Mouse (Mus musculus): Measurements from ENCODE around the gene Utp6. TPM values are rescaled to one million over a fixed set of nuclear protein-coding genes. Genes with fewer than 3 reads are reported as not detected.

Utp6 gene
- polyA plus RNA-seq, 1 experiment, result 2.7 TPM

GRCm38 (mm10) chr11:79902881-79903481 is 59.2 kb downstream of the Utp6 start:
- no peak for DNase-seq (ENCODE audit: low read depth in 1 of 2, low spot score in 2 of 2)
- Histone ChIP-seq H3K36me3 (ENCODE audit: control insufficient read depth, insufficient read depth, low read length) (no peaks in the 10 kb centered on the region), H3K4me1 (ENCODE audit: control insufficient read depth, insufficient read depth, insufficient read length) (no peaks in the 10 kb centered on the region), H3K4me3 (ENCODE audit: extremely low read depth, insufficient read depth, insufficient read length) (no peak overlapping the region), H3K27ac (ENCODE audit: insufficient read depth, low read length) (no peak overlapping the region), H3K27me3 (ENCODE audit: control insufficient read depth, insufficient read depth, low read length) (no peaks in the 10 kb centered on the region)
- WGBS, result 88% methylated on average over 6 of the region's 6 CpGs
- TF ChIP-seq POLR2A (IDR thresholded peaks at IDR 0.05; ENCODE audit: low read depth, low read length), result no peak
- no peak for TF ChIP-seq CTCF (IDR thresholded peaks at IDR 0.05; ENCODE audit: extremely low read depth, insufficient read depth, insufficient read length, insufficient replicate concordance)

- Histone ChIP-seq H3K4me1 (ENCODE audit: control insufficient read depth, insufficient read depth, insufficient read length) (no peaks in the 10 kb centered on the region), H3K27ac (ENCODE audit: insufficient read depth, low read length) (no peak overlapping the region), H3K36me3 (ENCODE audit: control insufficient read depth, insufficient read depth, low read length) (no peaks in the 10 kb centered on the region), H3K27me3 (ENCODE audit: control insufficient read depth, insufficient read depth, low read length) (no peaks in the 10 kb centered on the region), H3K4me3 (ENCODE audit: extremely low read depth, insufficient read depth, insufficient read length) (no peak overlapping the region)
- no peak for DNase-seq (ENCODE audit: low read depth in 1 of 2, low spot score in 2 of 2)
- TF ChIP-seq POLR2A (IDR thresholded peaks at IDR 0.05; ENCODE audit: low read depth, low read length), result no peak
- TF ChIP-seq CTCF (IDR thresholded peaks at IDR 0.05; ENCODE audit: extremely low read depth, insufficient read depth, insufficient read length, insufficient replicate concordance), result no peak
- 76% methylated on average over 6 of the region's 6 CpGs for WGBS
Measured at GRCm38 (mm10) chr11:79901146-79901545, 61.0 kb downstream of the Utp6 start.

- TF ChIP-seq CTCF (IDR thresholded peaks at IDR 0.05; ENCODE audit: extremely low read depth, insufficient read depth, insufficient read length, insufficient replicate concordance), result no peak
- TF ChIP-seq POLR2A (IDR thresholded peaks at IDR 0.05; ENCODE audit: low read depth, low read length), result no peak
- Histone ChIP-seq H3K36me3 (ENCODE audit: control insufficient read depth, insufficient read depth, low read length) (no peaks in the 10 kb centered on the region), H3K4me1 (ENCODE audit: control insufficient read depth, insufficient read depth, insufficient read length) (no peaks in the 10 kb centered on the region), H3K27ac (ENCODE audit: insufficient read depth, low read length) (no peak overlapping the region), H3K27me3 (ENCODE audit: control insufficient read depth, insufficient read depth, low read length) (no peaks in the 10 kb centered on the region), H3K4me3 (ENCODE audit: extremely low read depth, insufficient read depth, insufficient read length) (no peak overlapping the region)
- DNase-seq (ENCODE audit: low read depth in 1 of 2, low spot score in 2 of 2), result no peak
- WGBS, result 91% methylated on average over 6 of the region's 6 CpGs
Measured at GRCm38 (mm10) chr11:79892259-79892658, 69.9 kb downstream of the Utp6 start.

- Histone ChIP-seq H3K4me3 (ENCODE audit: extremely low read depth, insufficient read depth, insufficient read length) (no peak overlapping the region), H3K36me3 (ENCODE audit: control insufficient read depth, insufficient read depth, low read length) (no peaks in the 10 kb centered on the region), H3K27ac (ENCODE audit: insufficient read depth, low read length) (no peak overlapping the region), H3K4me1 (ENCODE audit: control insufficient read depth, insufficient read depth, insufficient read length) (no peaks in the 10 kb centered on the region), H3K27me3 (ENCODE audit: control insufficient read depth, insufficient read depth, low read length) (no peaks in the 10 kb centered on the region)
- no peak for DNase-seq (ENCODE audit: low read depth in 1 of 2, low spot score in 2 of 2)
- 81% methylated on average over 2 of the region's 2 CpGs for WGBS
- no peak for TF ChIP-seq POLR2A (IDR thresholded peaks at IDR 0.05; ENCODE audit: low read depth, low read length)
- TF ChIP-seq CTCF (IDR thresholded peaks at IDR 0.05; ENCODE audit: extremely low read depth, insufficient read depth, insufficient read length, insufficient replicate concordance), result no peak
Measured at GRCm38 (mm10) chr11:79890822-79891221, 71.4 kb downstream of the Utp6 start.

GRCm38 (mm10) chr11:79886961-79887360 is 75.2 kb downstream of the Utp6 start:
- DNase-seq (ENCODE audit: low read depth in 1 of 2, low spot score in 2 of 2), result no peak
- Histone ChIP-seq H3K36me3 (ENCODE audit: control insufficient read depth, insufficient read depth, low read length) (no peaks in the 10 kb centered on the region), H3K4me3 (ENCODE audit: extremely low read depth, insufficient read depth, insufficient read length) (no peak overlapping the region), H3K27ac (ENCODE audit: insufficient read depth, low read length) (no peak overlapping the region), H3K4me1 (ENCODE audit: control insufficient read depth, insufficient read depth, insufficient read length) (no peaks in the 10 kb centered on the region), H3K27me3 (ENCODE audit: control insufficient read depth, insufficient read depth, low read length) (no peaks in the 10 kb centered on the region)
- 82% methylated on average over 1 of the region's 1 CpGs for WGBS
- TF ChIP-seq CTCF (IDR thresholded peaks at IDR 0.05; ENCODE audit: extremely low read depth, insufficient read depth, insufficient read length, insufficient replicate concordance), result no peak
- no peak for TF ChIP-seq POLR2A (IDR thresholded peaks at IDR 0.05; ENCODE audit: low read depth, low read length)

- Histone ChIP-seq H3K27ac (ENCODE audit: insufficient read depth, low read length) (no peak overlapping the region), H3K4me1 (ENCODE audit: control insufficient read depth, insufficient read depth, insufficient read length) (no peaks in the 10 kb centered on the region), H3K36me3 (ENCODE audit: control insufficient read depth, insufficient read depth, low read length) (no peaks in the 10 kb centered on the region), H3K27me3 (ENCODE audit: control insufficient read depth, insufficient read depth, low read length) (no peaks in the 10 kb centered on the region), H3K4me3 (ENCODE audit: extremely low read depth, insufficient read depth, insufficient read length) (no peak overlapping the region)
- no peak for TF ChIP-seq CTCF (IDR thresholded peaks at IDR 0.05; ENCODE audit: extremely low read depth, insufficient read depth, insufficient read length, insufficient replicate concordance)
- TF ChIP-seq POLR2A (IDR thresholded peaks at IDR 0.05; ENCODE audit: low read depth, low read length), result no peak
- WGBS, result 91% methylated on average over 1 of the region's 1 CpGs
- DNase-seq (ENCODE audit: low read depth in 1 of 2, low spot score in 2 of 2), result no peak
Measured at GRCm38 (mm10) chr11:79886395-79886794, 75.8 kb downstream of the Utp6 start.

GRCm38 (mm10) chr11:79885713-79886393 is 76.3 kb downstream of the Utp6 start:
- no peak overlapping the region for H3K4me3 ChIP-seq (ENCODE audit: extremely low read depth, insufficient read depth, insufficient read length)
- WGBS, result 76% methylated on average over 13 of the region's 13 CpGs
- no peaks in the 10 kb centered on the region for H3K36me3 ChIP-seq (ENCODE audit: control insufficient read depth, insufficient read depth, low read length)
- no peaks in the 10 kb centered on the region for H3K4me1 ChIP-seq (ENCODE audit: control insufficient read depth, insufficient read depth, insufficient read length)
- no peak overlapping the region for H3K27ac ChIP-seq (ENCODE audit: insufficient read depth, low read length)
- TF ChIP-seq CTCF (IDR thresholded peaks at IDR 0.05; ENCODE audit: extremely low read depth, insufficient read depth, insufficient read length, insufficient replicate concordance) (no peak), POLR2A (IDR thresholded peaks at IDR 0.05; ENCODE audit: low read depth, low read length) (no peak)
- H3K27me3 ChIP-seq (ENCODE audit: control insufficient read depth, insufficient read depth, low read length), result no peaks in the 10 kb centered on the region
- DNase-seq (ENCODE audit: low read depth in 1 of 2, low spot score in 2 of 2), result no peak

Measured in spleen, adult 2 months (tissue).